Mouse (Mus musculus): ENCODE data around the gene Mmp28. TPM values are rescaled to one million over a fixed set of nuclear protein-coding genes. Genes with fewer than 3 reads are reported as not detected.

Gene Mmp28
- polyA plus RNA-seq, 1 experiment = 9.1 TPM

GRCm38 (mm10) chr11:83465976-83466375, 3.1 kb upstream of the Mmp28 start:
- TF ChIP-seq CTCF (IDR thresholded peaks at IDR 0.05; ENCODE audit: borderline replicate concordance, extremely low read depth, insufficient read depth, insufficient read length) = no peak
- no peak for TF ChIP-seq POLR2A (IDR thresholded peaks at IDR 0.05; ENCODE audit: borderline replicate concordance, extremely low read depth, insufficient read depth, insufficient read length, poor library complexity, severe bottlenecking)
- peak; percentile 68 for DNase-seq (ENCODE audit: low read depth)

- TF ChIP-seq CTCF (IDR thresholded peaks at IDR 0.05; ENCODE audit: borderline replicate concordance, extremely low read depth, insufficient read depth, insufficient read length) (no peak), POLR2A (IDR thresholded peaks at IDR 0.05; ENCODE audit: borderline replicate concordance, extremely low read depth, insufficient read depth, insufficient read length, poor library complexity, severe bottlenecking) (no peak)
- DNase-seq (ENCODE audit: low read depth) = no peak
These were observed 1.3 kb downstream of the Mmp28 start for GRCm38 (mm10) chr11:83461462-83462027.

GRCm38 (mm10) chr11:83457912-83458601, 4.8 kb downstream of the Mmp28 start:
- TF ChIP-seq POLR2A (IDR thresholded peaks at IDR 0.05; ENCODE audit: borderline replicate concordance, extremely low read depth, insufficient read depth, insufficient read length, poor library complexity, severe bottlenecking) (no peak), CTCF (IDR thresholded peaks at IDR 0.05; ENCODE audit: borderline replicate concordance, extremely low read depth, insufficient read depth, insufficient read length) (no peak)
- no peak for DNase-seq (ENCODE audit: low read depth)

GRCm38 (mm10) chr11:83457257-83457656, 5.6 kb downstream of the Mmp28 start:
- no peak for TF ChIP-seq CTCF (IDR thresholded peaks at IDR 0.05; ENCODE audit: borderline replicate concordance, extremely low read depth, insufficient read depth, insufficient read length)
- no peak for TF ChIP-seq POLR2A (IDR thresholded peaks at IDR 0.05; ENCODE audit: borderline replicate concordance, extremely low read depth, insufficient read depth, insufficient read length, poor library complexity, severe bottlenecking)
- no peak for DNase-seq (ENCODE audit: low read depth)

GRCm38 (mm10) chr11:83455608-83456007, 7.3 kb downstream of the Mmp28 start:
- TF ChIP-seq CTCF (IDR thresholded peaks at IDR 0.05; ENCODE audit: borderline replicate concordance, extremely low read depth, insufficient read depth, insufficient read length) = no peak
- TF ChIP-seq POLR2A (IDR thresholded peaks at IDR 0.05; ENCODE audit: borderline replicate concordance, extremely low read depth, insufficient read depth, insufficient read length, poor library complexity, severe bottlenecking) = no peak
- no peak for DNase-seq (ENCODE audit: low read depth)

- TF ChIP-seq POLR2A (IDR thresholded peaks at IDR 0.05; ENCODE audit: borderline replicate concordance, extremely low read depth, insufficient read depth, insufficient read length, poor library complexity, severe bottlenecking) (no peak), CTCF (IDR thresholded peaks at IDR 0.05; ENCODE audit: borderline replicate concordance, extremely low read depth, insufficient read depth, insufficient read length) (no peak)
- DNase-seq (ENCODE audit: low read depth) = no peak
These were observed 8.3 kb downstream of the Mmp28 start for GRCm38 (mm10) chr11:83454548-83454947.

GRCm38 (mm10) chr11:83451281-83451680, 11.6 kb downstream of the Mmp28 start:
- no peak for DNase-seq (ENCODE audit: low read depth)
- TF ChIP-seq CTCF (IDR thresholded peaks at IDR 0.05; ENCODE audit: borderline replicate concordance, extremely low read depth, insufficient read depth, insufficient read length) = no peak
- TF ChIP-seq POLR2A (IDR thresholded peaks at IDR 0.05; ENCODE audit: borderline replicate concordance, extremely low read depth, insufficient read depth, insufficient read length, poor library complexity, severe bottlenecking) = no peak

- TF ChIP-seq POLR2A (IDR thresholded peaks at IDR 0.05; ENCODE audit: borderline replicate concordance, extremely low read depth, insufficient read depth, insufficient read length, poor library complexity, severe bottlenecking) (no peak), CTCF (IDR thresholded peaks at IDR 0.05; ENCODE audit: borderline replicate concordance, extremely low read depth, insufficient read depth, insufficient read length) (no peak)
- DNase-seq (ENCODE audit: low read depth) = no peak
These were observed 12.3 kb downstream of the Mmp28 start for GRCm38 (mm10) chr11:83450550-83450949.

- TF ChIP-seq POLR2A (IDR thresholded peaks at IDR 0.05; ENCODE audit: borderline replicate concordance, extremely low read depth, insufficient read depth, insufficient read length, poor library complexity, severe bottlenecking) = no peak
- no peak for TF ChIP-seq CTCF (IDR thresholded peaks at IDR 0.05; ENCODE audit: borderline replicate concordance, extremely low read depth, insufficient read depth, insufficient read length)
- DNase-seq (ENCODE audit: low read depth) = no peak
These were observed 13.6 kb downstream of the Mmp28 start for GRCm38 (mm10) chr11:83449298-83449697.

- DNase-seq (ENCODE audit: low read depth) = peak; percentile 64
- TF ChIP-seq CTCF (IDR thresholded peaks at IDR 0.05; ENCODE audit: borderline replicate concordance, extremely low read depth, insufficient read depth, insufficient read length) = no peak
- TF ChIP-seq POLR2A (IDR thresholded peaks at IDR 0.05; ENCODE audit: borderline replicate concordance, extremely low read depth, insufficient read depth, insufficient read length, poor library complexity, severe bottlenecking) = no peak
These were observed 14.0 kb downstream of the Mmp28 start for GRCm38 (mm10) chr11:83448927-83449236.

- DNase-seq (ENCODE audit: low read depth) = peak; percentile 30
- TF ChIP-seq CTCF (IDR thresholded peaks at IDR 0.05; ENCODE audit: borderline replicate concordance, extremely low read depth, insufficient read depth, insufficient read length) = no peak
These were observed 14.6 kb downstream of the Mmp28 start for GRCm38 (mm10) chr11:83448021-83448926.

Measured in brain, embryonic 14.5 days (tissue).